Mouse (Mus musculus) spleen, adult 2 months (tissue): ENCODE results near the gene Cd247.

Source experiments
- CTCF ChIP-seq: fragments of 200-500 bp; IDR thresholded peaks from 2 replicates; pipeline ENCODE4 v1.5.1; 2011; ENCODE audit warnings: mild to moderate bottlenecking, inconsistent platforms; ENCODE audit not compliant: insufficient read depth, insufficient read length, insufficient replicate concordance; ENCODE audit errors: extremely low read depth
- POLR2A ChIP-seq: fragments of 200-500 bp; IDR thresholded peaks from 2 replicates; pipeline ENCODE4 v1.6.1; 2011; ENCODE audit warnings: low read depth, low read length, inconsistent platforms

- TF ChIP-seq POLR2A = no peak
- no peak for TF ChIP-seq CTCF
Observed at GRCm38 (mm10) chr1:165755194-165755593, 33.3 kb upstream of the Cd247 start.
